Mouse (Mus musculus) layer of hippocampus, adult 6 months (tissue): Measurements from ENCODE around the gene Scand1. TPM values are rescaled to one million over a fixed set of nuclear protein-coding genes. Genes with fewer than 3 reads are reported as not detected.

Source experiments
- long read RNA-seq, 2 experiments: library from polyadenylated mRNA; unstranded; transcript quantifications; one replicate each; pipeline ENCODE4 v2.0.0; 2019 to 2020
- microRNA-seq: library from miRNA; unstranded; fragments of <30 nt; microRNA quantifications from one replicate; pipeline ENCODE4 v1.2.0, GENCODE M21; 2020
- polyA plus RNA-seq: library from polyadenylated mRNA; unstranded; fragments of <200 nt; fragmentation: Nextera tagmentation; gene quantifications from 2 replicates; pipeline ENCODE4 v1.2.3, GENCODE M21; 2021

Scand1 gene
- polyA plus RNA-seq = 138 and 165 TPM in 2 replicates
- long read RNA-seq, experiment 1, transcript Scand1-201 (2 exons, 759 nt) = major isoform, 79 of 179 reads
- long read RNA-seq, experiment 1, partial matches to known transcripts = 0 of 179 reads
- long read RNA-seq, experiment 1, other reads (novel, unspliced or antisense) = 100 of 179 reads
- long read RNA-seq, experiment 2, transcript Scand1-201 (2 exons, 759 nt) = major isoform, 10 of 28 reads
- long read RNA-seq, experiment 2, partial matches to known transcripts = 0 of 28 reads
- long read RNA-seq, experiment 2, other reads (novel, unspliced or antisense) = 18 of 28 reads

GRCm38 (mm10) chr2:156312297-156312897 is at the start of gene Scand1, which contains the start of gene Cnbd2:
Gene Scand1 (minus strand): TSS chr2:156312704.
Gene Cnbd2 (plus strand): TSS chr2:156312299.

Small RNA genes within 50 kb of the gene (microRNA-seq; reads per million reads assigned to microRNA genes)
- not detected for gene Gm22759

Other genes starting within 250 kb of the Scand1 start
- 2.9 and 3.6 TPM in 2 replicates for gene Spag4, start 247.5 kb downstream of the Scand1 start, polyA plus RNA-seq
- gene Cpne1, start 200.7 kb downstream of the Scand1 start, polyA plus RNA-seq = 12.4 and 13.4 TPM in 2 replicates
- gene Rbm12, start 200.7 kb downstream of the Scand1 start, polyA plus RNA-seq = 8.5 and 9.2 TPM in 2 replicates
- gene Gm28036, start 185.6 kb downstream of the Scand1 start, polyA plus RNA-seq = 6.0 and 6.5 TPM in 2 replicates
- 600 and 732 TPM in 2 replicates for gene Romo1, start 168.7 kb downstream of the Scand1 start, polyA plus RNA-seq
- gene Nfs1, start 168.5 kb downstream of the Scand1 start, polyA plus RNA-seq = 56.4 and 61.8 TPM in 2 replicates
- gene Rbm39, start 132.5 kb downstream of the Scand1 start, polyA plus RNA-seq = 239 and 242 TPM in 2 replicates
- 57.9 and 97.0 TPM in 2 replicates for gene Phf20, start 116.2 kb downstream of the Scand1 start, polyA plus RNA-seq
- gene Cnbd2, start 405 bp downstream of the Scand1 start, polyA plus RNA-seq = 7.9 and 9.4 TPM in 2 replicates
- 54.9 and 61.9 TPM in 2 replicates for gene Epb41l1, start 108.2 kb upstream of the Scand1 start, polyA plus RNA-seq
- gene Aar2, start 234.9 kb upstream of the Scand1 start, polyA plus RNA-seq = 39.0 and 39.7 TPM in 2 replicates